Mouse (Mus musculus) urinary bladder, postnatal 10 days (tissue): Measurements from ENCODE around the gene Papss1.

Experiments used
- DNase-seq: peaks from one replicate; pipeline ENCODE4 v3.0.0; 2022; ENCODE audit warnings: low spot score

Papss1 gene

GRCm38 (mm10) chr3:131631318-131631870 lies 66.8 kb downstream of the Papss1 start:
- DNase-seq = no peak

GRCm38 (mm10) chr3:131634091-131634490 lies 69.5 kb downstream of the Papss1 start:
- DNase-seq = no peak

- no peak for DNase-seq
These were observed 71.6 kb downstream of the Papss1 start for GRCm38 (mm10) chr3:131636126-131636525.

GRCm38 (mm10) chr3:131637008-131637407 lies 72.4 kb downstream of the Papss1 start:
- no peak for DNase-seq

GRCm38 (mm10) chr3:131637664-131638063 lies 73.1 kb downstream of the Papss1 start:
- no peak for DNase-seq

GRCm38 (mm10) chr3:131638216-131638615 lies 73.6 kb downstream of the Papss1 start:
- no peak for DNase-seq

GRCm38 (mm10) chr3:131642681-131643292 lies 78.2 kb downstream of the Papss1 start:
- DNase-seq = no peak

GRCm38 (mm10) chr3:131645203-131645602 lies 80.6 kb downstream of the Papss1 start:
- no peak for DNase-seq

- DNase-seq = no peak
These were observed 89.8 kb downstream of the Papss1 start for GRCm38 (mm10) chr3:131654366-131654765.

- DNase-seq = no peak
These were observed 91.5 kb downstream of the Papss1 start for GRCm38 (mm10) chr3:131656032-131656431.

- DNase-seq = no peak
These were observed 95.6 kb downstream of the Papss1 start for GRCm38 (mm10) chr3:131660126-131660525.

- DNase-seq = no peak
These were observed 96.1 kb downstream of the Papss1 start for GRCm38 (mm10) chr3:131660629-131661028.

GRCm38 (mm10) chr3:131662589-131663148 lies 98.1 kb downstream of the Papss1 start:
- no peak for DNase-seq

GRCm38 (mm10) chr3:131669910-131670309 lies 105.3 kb downstream of the Papss1 start:
- no peak for DNase-seq

GRCm38 (mm10) chr3:131686106-131686505 lies 121.5 kb downstream of the Papss1 start:
- no peak for DNase-seq

- no peak for DNase-seq
These were observed 125.4 kb downstream of the Papss1 start for GRCm38 (mm10) chr3:131689949-131690348.

GRCm38 (mm10) chr3:131690543-131690942 lies 126.0 kb downstream of the Papss1 start:
- DNase-seq = no peak

- DNase-seq = no peak
These were observed 126.6 kb downstream of the Papss1 start for GRCm38 (mm10) chr3:131691202-131691601.
